Mouse (Mus musculus) cerebellum, adult 2 months (tissue): ENCODE measurements around the gene C3. TPM values are rescaled to one million over a fixed set of nuclear protein-coding genes. Genes with fewer than 3 reads are reported as not detected.

Experiments used
- DNase-seq, 2 experiments: peaks; one replicate each; pipeline ENCODE4 v3.0.0; 2021
- H3K27ac ChIP-seq: fragments of 200-500 bp; 2 replicates; pipeline ENCODE4 v1.5.1; 2012; ENCODE audit warnings: low read length, control low read depth, inconsistent platforms; ENCODE audit not compliant: insufficient read depth
- H3K27me3 ChIP-seq: fragments of 200-500 bp; 2 replicates; pipeline ENCODE4 v1.6.1; 2012; ENCODE audit warnings: inconsistent platforms, mild to moderate bottlenecking, low read length, moderate library complexity; ENCODE audit not compliant: control insufficient read depth, insufficient read depth
- H3K4me1 ChIP-seq: fragments of 200-500 bp; 2 replicates; pipeline ENCODE4 v1.6.1; 2011; ENCODE audit warnings: low read length; ENCODE audit not compliant: control insufficient read depth, insufficient read depth
- H3K4me3 ChIP-seq: fragments of 200-500 bp; replicated peaks from 2 replicates; pipeline ENCODE3; 2011; ENCODE audit warnings: mild to moderate bottlenecking, low read depth, low read length, control low read depth; ENCODE audit not compliant: insufficient read depth
- CTCF ChIP-seq: fragments of 200-500 bp; IDR thresholded peaks from 2 replicates; pipeline ENCODE4 v1.5.1; 2011; ENCODE audit warnings: low read depth, mild to moderate bottlenecking, control low read depth, low read length, moderate library complexity, borderline replicate concordance; ENCODE audit not compliant: insufficient read depth
- POLR2A ChIP-seq: fragments of 200-500 bp; IDR thresholded peaks from 2 replicates; pipeline ENCODE4 v1.6.1; 2011; ENCODE audit warnings: low read length, control low read depth, borderline replicate concordance; ENCODE audit not compliant: insufficient read depth
- WGBS: fragments of 180-500 bp; shearing (Covaris S2); methylation state at CpG from one replicate; pipeline ENCODE4 v1.1.7; 2018; 5-methylcytosine and 5-hydroxymethylcytosine counted together
- polyA plus RNA-seq: library from polyadenylated mRNA; depleted of rRNA; stranded (reverse); fragments of >200 nt; gene quantifications from 2 replicates; pipeline ENCODE4 v1.2.3, GENCODE M21; 2012

The C3 gene
- polyA plus RNA-seq, 1 experiment: 1.3 TPM

DNA sequence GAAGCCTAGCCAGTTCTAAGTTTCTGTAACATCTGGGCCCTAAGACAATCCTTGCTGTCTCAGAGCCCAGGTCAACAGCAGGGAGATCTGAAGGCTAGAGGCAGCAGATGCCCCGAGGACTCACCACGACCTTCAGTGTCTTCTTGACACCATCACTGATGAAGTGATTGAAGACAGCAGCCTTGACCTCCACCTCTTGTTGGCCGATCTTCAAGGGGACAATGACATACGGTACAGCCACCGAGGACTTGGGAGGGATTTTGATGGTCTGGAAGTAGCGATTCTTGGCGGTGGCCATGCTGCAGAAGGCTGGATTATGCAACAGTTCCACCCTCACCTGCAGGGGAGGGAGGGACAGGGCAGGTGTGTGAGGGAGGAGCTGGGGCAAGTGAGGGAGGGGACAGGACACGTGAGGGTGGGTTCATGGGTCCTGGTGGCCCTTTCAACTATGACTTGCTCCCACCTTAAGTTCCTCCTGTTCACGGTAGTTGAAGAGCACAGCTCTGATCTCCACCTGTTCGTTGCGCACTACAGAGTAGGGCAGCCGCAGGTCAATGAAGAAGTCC, 9.5 kb downstream of the C3 start:
- no peak overlapping the region for H3K27ac ChIP-seq
- no peak overlapping the region for H3K4me3 ChIP-seq
- no peaks in the 10 kb centered on the region for H3K27me3 ChIP-seq
- no peaks in the 10 kb centered on the region for H3K4me1 ChIP-seq
- TF ChIP-seq POLR2A (no peak), CTCF (no peak)
- WGBS: 73% methylated on average over 12 of the region's 12 CpGs
- no peak for DNase-seq

DNA sequence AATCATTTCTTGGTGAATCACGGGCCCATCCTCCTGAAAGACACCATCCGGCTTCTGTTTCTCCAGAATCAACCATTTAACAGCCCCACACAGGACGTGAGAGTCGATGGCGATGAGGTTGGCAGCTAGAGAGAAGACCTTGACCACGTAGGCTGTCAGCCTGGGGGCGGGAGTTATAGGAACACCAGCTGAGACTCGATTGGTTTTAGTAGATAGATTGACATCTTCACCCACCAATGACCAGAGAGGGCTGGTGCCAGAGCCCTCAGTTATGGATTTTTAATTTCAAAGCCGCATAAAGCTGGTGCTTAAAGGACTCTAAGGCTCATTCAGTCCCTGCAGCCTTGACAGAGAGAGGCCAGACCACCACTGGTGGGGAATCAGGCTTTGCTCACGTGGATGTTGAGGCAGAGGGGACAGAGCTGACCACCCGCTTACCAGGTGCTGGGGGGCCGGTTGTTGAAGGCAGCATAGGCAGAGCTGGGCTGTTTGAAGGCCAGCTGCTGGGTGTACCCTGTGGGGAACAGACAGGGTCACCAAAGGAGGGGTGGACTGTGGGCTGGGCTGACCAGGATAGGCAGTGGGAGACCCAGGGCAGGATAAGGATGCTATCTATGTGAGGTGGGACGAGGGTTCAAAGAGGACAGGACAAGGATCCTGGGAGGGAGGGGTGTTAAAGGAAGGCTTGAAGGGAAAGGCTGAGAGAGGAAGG, 13.1 kb downstream of the C3 start:
- Histone ChIP-seq H3K27ac (no peak overlapping the region), H3K4me3 (no peak overlapping the region), H3K4me1 (no peaks in the 10 kb centered on the region), H3K27me3 (no peaks in the 10 kb centered on the region)
- WGBS: 42% methylated on average over 13 of the region's 13 CpGs
- TF ChIP-seq CTCF: no peak
- TF ChIP-seq POLR2A: no peak
- DNase-seq: no peak

DNA sequence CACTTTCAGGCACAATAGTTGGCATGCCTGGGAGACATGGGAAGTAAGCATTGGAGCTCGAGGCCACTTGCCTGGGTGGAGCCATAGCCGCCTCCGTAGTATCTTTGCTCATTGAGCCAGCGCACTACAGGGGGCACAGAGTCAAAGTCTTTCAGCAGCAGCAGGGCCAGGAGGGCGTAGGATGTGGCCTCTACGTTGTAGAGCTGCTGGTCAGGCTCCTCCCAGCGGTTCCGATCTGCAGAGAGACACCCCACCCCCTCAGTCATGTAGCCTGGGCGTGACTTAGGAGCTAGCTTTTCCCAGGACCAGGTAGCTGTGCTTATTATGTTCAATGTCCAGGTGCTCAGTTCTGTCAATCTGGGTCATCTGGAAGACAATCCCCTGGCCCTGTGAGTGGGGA, 16.4 kb downstream of the C3 start:
- no peaks in the 10 kb centered on the region for H3K4me1 ChIP-seq
- DNase-seq: no peak
- no peak overlapping the region for H3K4me3 ChIP-seq
- 47% methylated on average over 9 of the region's 9 CpGs for WGBS
- TF ChIP-seq CTCF: no peak
- TF ChIP-seq POLR2A: no peak
- no peak overlapping the region for H3K27ac ChIP-seq
- H3K27me3 ChIP-seq: no peaks in the 10 kb centered on the region

DNA sequence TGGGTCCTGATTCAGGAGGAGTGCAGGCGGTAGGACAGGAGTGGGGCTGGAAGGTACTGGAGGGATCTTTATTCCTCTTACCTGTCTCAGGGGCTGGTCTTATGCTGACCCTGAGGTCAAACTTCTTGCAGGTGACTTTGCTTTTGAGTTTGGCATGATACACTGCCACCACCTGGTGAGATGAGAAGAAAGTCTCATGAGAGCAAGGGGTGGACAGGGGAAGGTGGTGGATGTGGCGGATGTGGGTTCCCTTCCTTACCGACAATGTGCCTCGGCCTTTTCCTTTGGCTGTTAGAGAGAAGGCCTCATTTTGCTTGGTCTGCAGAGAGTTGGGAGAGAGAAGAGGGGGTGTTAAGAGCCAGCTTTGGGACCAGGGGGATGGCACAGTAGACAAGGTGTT, 18.6 kb downstream of the C3 start:
- no peak for DNase-seq
- Histone ChIP-seq H3K4me1 (no peaks in the 10 kb centered on the region), H3K27ac (no peak overlapping the region), H3K27me3 (no peaks in the 10 kb centered on the region), H3K4me3 (no peak overlapping the region)
- 74% methylated on average over 4 of the region's 4 CpGs for WGBS
- TF ChIP-seq CTCF (no peak), POLR2A (no peak)

DNA sequence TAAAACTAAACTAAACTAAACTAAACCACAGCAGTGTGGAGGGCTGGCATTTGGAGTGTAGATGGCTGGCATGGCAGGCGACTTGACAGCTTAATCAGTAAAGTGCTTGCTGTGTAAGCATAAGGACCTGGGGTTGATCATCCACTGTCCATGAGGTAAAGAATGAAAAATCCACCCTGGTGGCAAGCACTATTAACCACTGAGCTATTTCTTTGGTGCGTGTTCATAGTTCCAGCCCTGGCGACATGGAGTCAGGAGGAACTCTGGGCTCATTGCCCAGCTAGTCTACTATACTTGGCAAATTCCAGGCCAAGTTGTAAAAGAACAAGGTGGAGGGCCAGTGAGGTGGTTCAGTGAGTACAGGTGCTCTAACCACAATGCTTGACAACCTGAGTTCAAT, 20.0 kb downstream of the C3 start:
- no peak for DNase-seq
- no peaks in the 10 kb centered on the region for H3K27me3 ChIP-seq
- no peak overlapping the region for H3K27ac ChIP-seq
- H3K4me3 ChIP-seq: no peak overlapping the region
- H3K4me1 ChIP-seq: no peaks in the 10 kb centered on the region
- TF ChIP-seq POLR2A (no peak), CTCF (no peak)
- WGBS: 30% methylated on average over 3 of the region's 3 CpGs

DNA sequence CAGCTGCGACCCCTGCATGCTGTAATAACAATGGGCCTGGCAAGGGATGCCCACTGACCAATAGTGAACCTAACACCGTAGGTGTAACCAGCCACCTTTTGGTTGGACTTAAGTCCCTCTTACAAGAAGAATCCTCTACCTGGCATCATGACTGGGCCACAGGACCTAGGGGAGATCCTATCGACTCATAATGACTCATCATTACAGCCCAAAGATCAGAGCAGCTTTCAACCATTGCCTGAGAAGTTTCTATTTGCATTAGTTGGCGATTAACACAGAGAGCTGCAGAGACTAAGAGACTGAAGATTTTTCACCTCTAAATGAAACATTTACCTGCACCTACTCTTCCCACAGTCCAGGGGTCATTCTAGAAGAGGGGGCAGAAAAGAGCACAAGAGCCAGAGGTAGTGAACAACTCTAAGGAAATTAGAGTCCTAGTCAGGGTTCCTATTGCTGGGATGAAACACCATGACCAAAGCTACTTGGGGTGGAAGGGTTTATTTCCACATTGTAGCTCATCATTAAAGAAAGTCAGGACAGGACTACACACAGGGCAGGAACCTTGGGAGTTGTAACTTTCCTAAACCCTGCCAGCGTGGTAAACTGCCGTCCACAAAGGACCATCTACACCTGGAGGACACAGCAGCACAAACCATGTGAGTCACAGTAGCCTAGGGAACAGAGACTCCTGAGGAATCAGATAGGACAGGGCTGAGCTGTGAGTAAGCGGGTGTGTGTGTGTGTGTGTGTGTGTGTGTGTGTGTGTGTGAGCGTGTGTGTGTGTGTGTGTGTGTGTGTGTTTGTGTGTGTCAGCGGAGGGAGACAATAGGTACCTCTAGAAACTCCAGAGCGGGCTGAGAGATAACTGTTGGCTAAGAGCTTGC, 25.9 kb downstream of the C3 start:
- no peak for TF ChIP-seq CTCF
- no peak for TF ChIP-seq POLR2A
- 84% methylated on average over 10 of the region's 10 CpGs for WGBS
- H3K4me1 ChIP-seq: no peaks in the 10 kb centered on the region
- DNase-seq: no peak
- H3K27me3 ChIP-seq: no peaks in the 10 kb centered on the region
- H3K4me3 ChIP-seq: no peak overlapping the region
- no peak overlapping the region for H3K27ac ChIP-seq

DNA sequence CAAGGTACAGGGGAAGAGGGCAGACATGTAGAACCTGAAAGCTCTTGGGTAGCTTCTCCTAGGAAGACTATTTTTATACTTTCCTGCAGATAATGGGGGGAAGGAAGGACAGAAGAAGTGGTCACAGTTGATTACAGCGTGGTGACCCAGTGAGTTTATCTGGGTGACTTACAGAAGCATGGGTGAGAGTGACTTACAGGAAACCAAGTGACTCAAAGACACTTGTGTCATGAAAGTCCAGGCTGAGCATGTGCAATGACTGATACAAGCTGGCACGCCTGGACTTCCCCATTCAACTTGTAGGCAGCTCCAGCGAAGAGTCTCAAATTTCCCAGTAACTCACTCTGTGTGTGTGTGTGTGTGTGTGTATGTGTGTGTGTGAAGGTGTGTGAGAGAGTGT, 29.7 kb downstream of the C3 start:
- TF ChIP-seq POLR2A (no peak), CTCF (no peak)
- no peak overlapping the region for H3K4me3 ChIP-seq
- DNase-seq: no peak
- no peaks in the 10 kb centered on the region for H3K27me3 ChIP-seq
- WGBS: 85% methylated on average over 3 of the region's 3 CpGs
- H3K27ac ChIP-seq: no peak overlapping the region
- no peaks in the 10 kb centered on the region for H3K4me1 ChIP-seq
